Mouse (Mus musculus) ES-CJ7 (cell line): ENCODE data around the gene Ankrd12.

Source experiments
- DNase-seq: peaks from one replicate; pipeline ENCODE4 v3.0.0; 2011; ENCODE audit warnings: low read depth, low spot score

The Ankrd12 gene

DNA sequence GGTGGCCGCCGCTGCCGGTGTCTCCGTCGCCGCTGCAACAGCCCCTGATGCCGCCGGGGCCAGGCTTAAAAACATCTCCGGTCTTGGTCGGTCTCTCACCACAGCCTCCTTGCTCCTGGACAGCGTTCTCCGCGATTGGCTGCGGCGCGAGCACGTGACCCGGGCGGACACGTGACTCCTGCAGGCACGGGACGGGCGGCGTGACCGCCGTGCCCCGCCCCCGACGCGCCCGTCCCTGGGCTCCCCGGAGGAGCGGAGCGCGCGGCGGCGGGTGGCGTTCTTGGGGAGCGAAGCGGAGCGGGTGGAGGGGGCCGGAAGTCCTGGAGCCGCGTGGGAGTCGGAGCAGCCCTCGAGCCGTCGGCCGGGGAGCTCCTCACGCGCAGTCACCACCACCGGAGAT, at the start of gene Ankrd12:
TSS of gene Ankrd12 (minus strand) at position 156 of the 400 bp plus-strand sequence.
- peak; percentile 93 for DNase-seq

DNA sequence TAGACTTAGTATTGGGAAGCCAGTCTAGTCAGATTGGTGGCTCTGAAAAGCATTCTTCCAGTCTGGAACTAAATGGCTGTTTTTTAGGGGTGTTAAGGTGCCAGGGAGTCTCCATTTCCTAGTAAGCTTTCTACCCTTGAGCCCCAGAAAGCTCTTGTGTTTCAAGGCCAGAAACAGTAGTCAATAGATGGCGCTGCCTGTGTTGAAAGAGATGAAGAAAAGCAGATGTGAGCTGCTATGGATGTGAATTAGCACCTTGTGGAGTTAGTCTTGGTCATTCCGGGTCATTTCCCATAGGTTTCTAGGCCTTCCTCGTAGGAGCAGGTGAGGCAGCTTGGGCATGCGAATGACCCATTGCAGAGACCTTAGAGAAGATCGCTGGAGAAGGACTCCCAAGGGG, 48.3 kb upstream of the Ankrd12 start:
- peak; percentile 54 for DNase-seq

DNA sequence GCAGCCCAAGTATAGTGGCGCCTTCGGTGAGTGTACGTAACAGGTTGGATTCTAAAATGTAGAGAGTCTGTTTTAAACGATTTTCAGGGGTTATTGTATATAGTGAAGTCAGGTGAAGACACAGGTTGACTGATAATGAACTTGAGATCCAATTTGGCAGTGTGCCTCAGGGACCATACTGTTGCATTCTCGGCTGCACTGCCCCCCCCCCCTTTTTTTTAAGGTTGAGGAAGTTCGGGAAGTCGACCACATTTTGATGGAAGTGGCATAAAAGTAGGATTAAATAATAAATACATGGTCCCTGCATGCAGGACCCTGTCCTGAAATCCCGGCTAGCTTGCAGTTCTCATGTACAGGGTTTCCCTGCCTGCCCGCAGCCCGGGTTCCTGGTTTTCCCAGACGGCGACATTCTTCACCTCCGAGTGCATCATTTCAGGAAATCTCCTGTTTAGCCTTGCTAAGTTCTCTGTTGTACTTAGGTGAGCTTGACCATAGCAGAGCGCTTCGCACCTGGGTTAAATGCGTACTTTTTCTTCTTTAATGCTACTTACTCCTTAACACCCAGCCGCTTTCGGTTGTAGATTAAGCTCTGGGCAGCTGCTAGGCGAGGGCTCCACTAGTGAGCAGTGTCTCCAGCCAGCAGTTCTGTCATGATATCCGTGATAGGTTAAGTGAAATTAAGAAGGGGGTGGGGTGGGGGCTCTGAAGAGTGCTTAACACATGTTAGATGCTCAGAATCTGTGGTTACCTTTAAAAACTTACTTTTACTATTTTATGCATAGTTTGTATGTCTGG, 47.1 kb upstream of the Ankrd12 start:
- peak; percentile 21 for DNase-seq

- peak; percentile 90 for DNase-seq
Observed at GRCm38 (mm10) chr17:66123066-66123815, 46.4 kb upstream of the Ankrd12 start, which contains the start of gene Ddx11. Ddx11 (plus strand) TSS chr17:66123520.

GRCm38 (mm10) chr17:66120701-66121100, 43.8 kb upstream of the Ankrd12 start:
- no peak for DNase-seq

DNA sequence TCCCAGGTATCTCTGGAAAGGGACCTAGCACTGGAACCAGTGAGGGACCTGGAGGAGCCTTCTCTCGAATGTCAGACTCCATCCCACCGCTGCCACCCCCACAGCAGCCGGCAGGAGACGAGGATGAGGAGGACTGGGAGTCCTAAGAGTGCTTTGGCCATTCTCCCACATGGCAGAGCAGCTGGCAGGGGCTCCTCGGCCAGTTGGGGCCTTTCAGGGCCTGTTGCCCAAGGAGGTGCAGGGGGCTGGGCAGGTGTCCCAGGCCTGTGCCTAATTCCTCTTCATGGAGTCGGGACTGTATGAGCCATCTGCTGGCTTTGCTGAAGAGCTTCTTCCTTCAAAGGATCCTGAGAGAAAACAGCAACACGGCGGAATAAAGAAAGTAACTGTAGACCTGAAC, 42.1 kb upstream of the Ankrd12 start:
- DNase-seq: no peak

- DNase-seq: no peak
Observed at GRCm38 (mm10) chr17:66112166-66112565, 35.3 kb upstream of the Ankrd12 start.

DNA sequence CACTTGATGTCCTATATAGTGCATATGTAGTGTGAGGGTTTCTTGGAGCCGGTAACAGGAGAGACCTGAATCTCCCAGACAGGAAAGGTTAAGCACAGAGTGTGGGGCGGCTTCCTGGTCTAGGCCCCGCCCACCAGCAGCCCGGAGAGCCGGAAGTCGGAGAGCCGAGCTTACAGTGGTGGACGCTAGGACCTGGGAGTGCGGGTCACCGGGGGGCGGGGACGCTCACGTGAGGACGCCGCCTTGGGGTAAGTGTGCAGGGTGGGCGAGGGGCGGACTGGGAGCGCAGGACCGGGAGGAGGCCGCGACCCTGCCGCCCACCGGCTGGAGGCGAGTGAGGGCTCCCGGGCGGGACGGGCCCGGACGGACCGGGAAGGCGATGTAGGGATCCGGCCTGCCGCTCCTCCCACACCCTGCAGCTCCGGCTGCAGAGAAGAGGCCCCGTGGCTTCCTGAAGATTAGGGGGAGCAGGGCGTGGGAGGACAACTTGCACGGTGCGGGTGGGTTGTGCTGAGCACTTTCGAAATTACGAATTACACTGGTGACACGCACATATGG, 34.6 kb upstream of the Ankrd12 start, which contains the start of gene Washc1:
TSS of gene Washc1 (plus strand) at position 144 of the 558 bp plus-strand sequence.
- DNase-seq: peak; percentile 91

DNA sequence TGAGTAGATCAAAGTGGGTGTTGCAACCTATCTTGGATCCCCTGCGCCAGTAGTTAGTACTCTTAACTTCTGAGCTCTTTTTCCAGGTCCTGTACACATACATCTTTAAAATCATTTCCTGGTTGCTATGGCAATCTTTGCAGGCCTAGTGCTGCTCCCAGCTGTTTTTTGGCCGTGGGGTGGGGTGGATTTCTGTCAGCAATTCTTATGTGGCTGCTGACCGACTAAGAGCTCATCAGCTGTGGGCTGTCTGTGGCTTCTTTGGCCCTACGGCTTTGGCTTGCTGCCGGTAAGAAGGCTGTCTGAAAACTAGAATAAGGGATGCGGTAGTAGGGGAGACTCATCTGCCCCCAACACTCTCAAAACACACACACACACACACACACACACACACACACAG, 33.9 kb upstream of the Ankrd12 start:
- no peak for DNase-seq

GRCm38 (mm10) chr17:66108198-66108597, 31.3 kb upstream of the Ankrd12 start:
- DNase-seq: peak; percentile 61

GRCm38 (mm10) chr17:66107466-66107865, 30.6 kb upstream of the Ankrd12 start:
- DNase-seq: no peak

DNA sequence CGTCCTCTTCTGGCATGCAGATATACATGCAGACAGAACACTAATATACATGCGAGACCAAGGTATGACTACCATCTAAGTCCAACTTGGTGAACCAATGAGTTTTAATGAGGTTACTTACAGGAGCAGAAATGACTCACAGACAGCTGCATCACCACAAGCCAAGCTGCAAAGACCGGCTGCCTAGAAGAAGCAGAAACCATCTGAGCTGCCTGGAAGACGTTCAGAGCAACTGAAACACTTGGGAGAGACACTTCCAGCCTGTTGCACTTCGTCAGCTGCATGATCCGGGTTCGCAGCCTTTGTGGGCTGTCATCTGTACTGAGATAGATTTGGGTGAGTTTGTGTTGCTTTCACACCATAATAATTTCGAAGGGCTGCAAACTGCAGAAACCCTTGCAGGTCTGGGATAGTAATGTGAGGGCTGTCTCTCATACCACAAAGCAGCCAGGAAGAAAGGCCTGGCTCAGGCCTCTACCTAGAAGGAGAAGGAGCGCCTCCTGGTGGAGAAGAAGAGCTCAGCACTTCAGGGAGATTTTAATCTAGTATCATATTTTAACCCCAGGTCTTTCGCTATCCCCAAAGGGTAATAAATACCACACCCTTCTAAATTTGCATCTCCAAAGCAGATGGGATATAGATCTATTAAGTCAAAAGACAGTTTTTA, 29.8 kb upstream of the Ankrd12 start:
- DNase-seq: peak; percentile 65

- peak; percentile 87 for DNase-seq
Observed at GRCm38 (mm10) chr17:66104076-66104475, 27.2 kb upstream of the Ankrd12 start.

- DNase-seq: peak; percentile 92
Observed at GRCm38 (mm10) chr17:66101380-66102330, 24.8 kb upstream of the Ankrd12 start, which contains the start of gene Ndufv2. Ndufv2 (minus strand) TSS chr17:66101559.

DNA sequence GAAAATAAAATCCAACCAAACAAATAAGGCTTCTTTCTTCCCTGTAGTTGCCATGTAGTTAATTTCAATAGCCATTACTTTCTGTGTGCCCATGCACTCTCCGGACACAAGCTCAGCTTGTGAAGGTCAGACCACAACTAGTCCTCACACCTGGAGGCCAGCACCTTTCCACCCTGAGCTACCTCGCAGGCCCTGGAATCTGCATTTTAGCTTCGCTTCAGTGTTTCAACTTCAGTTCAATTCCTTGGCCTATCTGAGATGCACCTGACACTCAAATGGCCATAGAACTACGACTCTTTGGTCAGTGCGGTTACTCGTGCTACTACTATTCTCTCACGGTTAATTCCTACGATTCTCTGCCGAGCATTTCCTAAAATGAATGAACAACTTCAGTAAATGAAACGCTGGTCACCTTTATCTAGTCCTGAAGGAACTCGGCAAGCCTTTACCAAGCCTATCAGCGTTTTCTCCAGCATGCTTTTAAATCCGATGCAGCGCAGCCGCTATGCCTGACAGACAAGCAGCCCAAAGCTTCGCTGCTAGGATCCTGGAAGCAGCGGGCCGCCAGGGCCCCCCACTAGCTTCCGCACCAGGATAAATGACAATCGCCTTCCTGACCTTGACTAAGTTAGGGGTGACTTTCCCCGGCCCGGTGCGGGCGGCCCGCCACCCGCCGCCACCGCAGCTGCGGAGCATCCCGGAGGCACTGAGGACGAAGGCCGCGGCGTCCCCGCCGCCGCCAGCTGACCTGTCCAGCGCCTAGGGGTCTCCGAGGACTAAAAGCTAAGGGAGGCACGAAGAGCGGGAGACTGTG, 23.9 kb upstream of the Ankrd12 start:
- peak; percentile 46 for DNase-seq

DNA sequence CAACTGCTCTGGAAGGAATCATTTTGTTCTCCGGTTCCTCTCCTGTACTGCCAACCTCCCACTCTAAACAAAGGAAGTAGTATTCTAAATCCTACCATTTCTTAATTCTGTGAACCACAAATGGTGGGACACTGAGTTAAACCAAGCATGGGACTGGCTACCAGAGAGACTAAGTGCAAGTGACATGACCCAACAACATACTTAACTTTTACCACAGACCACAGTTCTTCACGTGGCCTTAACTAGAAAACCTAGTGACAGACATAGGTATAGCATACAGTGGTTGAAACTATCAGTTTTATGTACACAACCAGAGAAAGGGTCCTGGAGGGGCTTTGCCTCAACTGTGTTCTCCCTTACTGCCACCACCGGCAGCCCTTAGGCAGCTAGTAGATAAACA, 15.8 kb upstream of the Ankrd12 start:
- DNase-seq: no peak

GRCm38 (mm10) chr17:66092065-66092464, 15.2 kb upstream of the Ankrd12 start:
- DNase-seq: no peak

GRCm38 (mm10) chr17:66091392-66091791, 14.5 kb upstream of the Ankrd12 start:
- no peak for DNase-seq

- DNase-seq: no peak
Observed at GRCm38 (mm10) chr17:66090251-66090650, 13.4 kb upstream of the Ankrd12 start.

DNA sequence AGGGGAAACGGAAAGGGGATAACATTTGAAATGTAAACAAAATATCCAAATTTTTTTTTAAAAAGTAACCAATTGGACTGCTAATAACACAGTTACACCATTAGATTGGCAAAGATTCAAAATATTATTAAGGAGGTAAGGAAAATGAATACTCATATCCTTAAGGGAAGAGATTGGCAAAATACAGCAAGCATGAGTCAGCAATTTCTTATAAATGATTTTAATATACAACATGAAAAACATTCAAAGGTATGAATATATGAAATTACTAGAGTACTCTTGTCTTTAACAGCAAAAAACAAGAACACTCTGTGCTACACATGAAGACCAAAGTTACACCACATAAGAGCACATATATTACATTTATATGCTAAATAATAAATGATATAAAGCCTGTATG, 8.1 kb upstream of the Ankrd12 start:
- no peak for DNase-seq
